Mouse (Mus musculus) E14TG2a.4 (cell line): Measurements from ENCODE around the gene Pip4k2b.

Experiments used
- CTCF ChIP-seq: conservative IDR thresholded peaks from 2 replicates; pipeline ENCODE4 v1.5.1; 2014; ENCODE audit warnings: low read length
- NANOG ChIP-seq: IDR thresholded peaks from 2 replicates; pipeline ENCODE4 v1.6.1; 2014; ENCODE audit warnings: borderline replicate concordance, low read length, mixed read lengths
- POU5F1 ChIP-seq: IDR thresholded peaks from 2 replicates; pipeline ENCODE4 v1.6.1; 2014; ENCODE audit warnings: low read length, borderline replicate concordance

DNA sequence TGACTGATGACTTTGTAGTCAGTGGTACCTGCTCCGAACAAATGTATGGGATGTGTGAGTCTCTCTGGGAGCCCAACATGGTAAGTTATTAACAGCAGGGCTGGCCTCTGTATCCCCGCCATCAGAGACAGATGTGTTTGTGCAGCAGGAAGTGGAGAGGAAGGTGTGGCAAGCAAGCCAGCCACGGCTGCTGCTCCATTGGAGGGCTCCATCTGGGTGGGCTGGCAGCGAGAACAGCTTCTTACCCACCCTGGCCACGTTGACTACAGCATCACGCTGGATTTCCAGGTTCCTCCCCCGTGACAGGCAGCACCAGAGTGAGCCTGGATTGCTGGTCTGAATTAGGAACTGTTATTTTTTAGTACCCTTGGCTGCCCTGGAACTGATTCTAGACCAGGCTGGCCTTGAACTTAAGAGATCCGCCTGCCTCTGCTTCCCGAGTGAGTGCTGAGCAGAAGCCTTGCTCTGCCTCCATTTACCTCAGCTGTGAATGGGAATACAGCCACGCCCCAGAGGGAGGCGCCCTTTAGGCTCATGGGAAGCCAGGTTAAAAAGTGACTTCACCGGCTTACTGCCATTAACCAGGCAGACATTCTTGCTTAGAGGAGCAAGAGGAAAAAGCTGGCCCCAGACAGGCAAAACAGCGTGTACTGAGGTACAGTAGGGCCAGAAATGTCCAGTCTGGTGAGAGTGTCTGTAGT lies 33.2 kb downstream of the Pip4k2b start:
- TF ChIP-seq CTCF = no peak
- no peak for TF ChIP-seq NANOG
- TF ChIP-seq POU5F1 = no peak
